Mouse (Mus musculus) forebrain, postnatal 0 days (tissue): ENCODE measurements at regions not wholly inside any gene's neighbourhood (a gene's known extent, or its start where the extent isn't known, plus 50 kb on each side); places are given as distances from the start of the nearest gene placed in this dataset.

Experiments used
- ATAC-seq: fragments of 200-750 bp; cut with Nextera tagmentation; 2 replicates; pipeline ENCODE4 v1.8.0; 2017; ENCODE audit warnings: mild to moderate bottlenecking, moderate library complexity
- DNase-seq: peaks from one replicate; pipeline ENCODE4 v3.0.0-alpha.2; 2015
- H3K27ac ChIP-seq: fragments of 300-500 bp; sonication (generic); 2 replicates; pipeline ENCODE4 v1.5.1; 2014; ENCODE audit warnings: low read depth, mild to moderate bottlenecking, antibody characterized with exemption, low read length, moderate library complexity, mixed read lengths
- H3K27me3 ChIP-seq: fragments of 300-500 bp; sonication (generic); 2 replicates; pipeline ENCODE4 v1.6.1; 2014; ENCODE audit warnings: mild to moderate bottlenecking, low read length, mixed read lengths; ENCODE audit not compliant: insufficient read depth
- H3K36me3 ChIP-seq: fragments of 300-500 bp; sonication (generic); 2 replicates; pipeline ENCODE4 v1.6.1; 2014; ENCODE audit warnings: mild to moderate bottlenecking, moderate library complexity; ENCODE audit not compliant: insufficient read depth
- H3K4me1 ChIP-seq: fragments of 300-500 bp; sonication (generic); 2 replicates; pipeline ENCODE4 v1.6.1; 2014; ENCODE audit warnings: antibody characterized with exemption; ENCODE audit not compliant: insufficient read depth
- H3K4me2 ChIP-seq: fragments of 300-500 bp; sonication (generic); 2 replicates; pipeline ENCODE4 v1.6.1; 2014; ENCODE audit warnings: low read depth, mild to moderate bottlenecking, moderate library complexity
- H3K4me3 ChIP-seq: fragments of 300-500 bp; sonication (generic); 2 replicates; pipeline ENCODE4 v1.5.1; 2014; ENCODE audit warnings: low read depth, low read length, mixed read lengths
- H3K9ac ChIP-seq: fragments of 300-500 bp; sonication (generic); 2 replicates; pipeline ENCODE4 v1.6.1; 2014; ENCODE audit warnings: mild to moderate bottlenecking
- H3K9me3 ChIP-seq: fragments of 300-500 bp; sonication (generic); 2 replicates; pipeline ENCODE4 v1.6.1; 2016; ENCODE audit warnings: low read length
- CTCF ChIP-seq: sonication (generic); IDR thresholded peaks from 2 replicates; pipeline ENCODE4 v1.5.1; 2016; ENCODE audit warnings: antibody characterized with exemption, control low read depth, low read depth
- WGBS: fragments of 180-500 bp; shearing (Covaris S2); extraction: QIAGEN DNeasy Blood & Tissue Kit; methylation state at CpG from one replicate; pipeline ENCODE4 v1.1.7; 2014; 5-methylcytosine and 5-hydroxymethylcytosine counted together

DNA sequence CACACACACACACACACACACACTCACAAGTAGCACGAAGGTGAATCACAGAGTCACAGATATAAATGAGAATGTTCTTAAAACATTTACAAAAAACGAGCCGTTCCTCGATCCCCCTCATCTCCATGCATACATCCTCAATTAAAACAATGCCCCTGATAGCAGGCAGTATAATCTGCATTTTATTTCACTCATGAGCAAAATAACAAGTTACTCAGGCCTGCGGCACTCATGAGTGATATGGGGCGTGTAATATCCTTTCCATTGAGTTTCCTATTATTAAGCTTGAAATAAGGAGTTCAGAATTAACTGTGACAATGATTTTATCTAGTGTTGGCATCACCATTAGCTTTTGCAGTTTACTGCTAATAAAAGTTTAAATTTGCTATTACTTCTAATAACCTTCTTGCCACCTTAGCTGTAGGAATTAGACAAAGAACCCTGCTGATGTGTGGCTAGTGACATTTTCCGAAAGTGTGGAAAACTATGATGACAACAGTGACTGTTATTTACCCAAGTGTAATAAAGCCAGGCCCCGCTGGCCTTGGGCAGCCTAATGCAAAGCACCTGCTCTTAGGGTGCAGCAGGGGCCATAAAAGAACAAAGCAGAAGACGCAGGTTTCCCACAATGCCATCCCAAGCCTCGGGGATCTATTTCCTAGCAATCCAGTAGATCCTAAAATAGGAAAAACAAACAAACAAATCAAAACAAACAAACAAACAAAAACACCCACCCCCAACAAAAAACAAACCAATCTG is 592.0 kb downstream of the Ttll7 start:
- Histone ChIP-seq H3K4me1 (no peaks in the 10 kb centered on the region), H3K36me3 (no peaks in the 10 kb centered on the region), H3K9ac (no peak overlapping the region), H3K4me3 (no peak overlapping the region), H3K4me2 (no peak overlapping the region), H3K9me3 (no peaks in the 10 kb centered on the region), H3K27me3 (no peaks in the 10 kb centered on the region), H3K27ac (no peak overlapping the region)
- 60% methylated on average over 10 of the region's 10 CpGs for WGBS
- ATAC-seq (no peak), DNase-seq (no peak)
- no peak for TF ChIP-seq CTCF

DNA sequence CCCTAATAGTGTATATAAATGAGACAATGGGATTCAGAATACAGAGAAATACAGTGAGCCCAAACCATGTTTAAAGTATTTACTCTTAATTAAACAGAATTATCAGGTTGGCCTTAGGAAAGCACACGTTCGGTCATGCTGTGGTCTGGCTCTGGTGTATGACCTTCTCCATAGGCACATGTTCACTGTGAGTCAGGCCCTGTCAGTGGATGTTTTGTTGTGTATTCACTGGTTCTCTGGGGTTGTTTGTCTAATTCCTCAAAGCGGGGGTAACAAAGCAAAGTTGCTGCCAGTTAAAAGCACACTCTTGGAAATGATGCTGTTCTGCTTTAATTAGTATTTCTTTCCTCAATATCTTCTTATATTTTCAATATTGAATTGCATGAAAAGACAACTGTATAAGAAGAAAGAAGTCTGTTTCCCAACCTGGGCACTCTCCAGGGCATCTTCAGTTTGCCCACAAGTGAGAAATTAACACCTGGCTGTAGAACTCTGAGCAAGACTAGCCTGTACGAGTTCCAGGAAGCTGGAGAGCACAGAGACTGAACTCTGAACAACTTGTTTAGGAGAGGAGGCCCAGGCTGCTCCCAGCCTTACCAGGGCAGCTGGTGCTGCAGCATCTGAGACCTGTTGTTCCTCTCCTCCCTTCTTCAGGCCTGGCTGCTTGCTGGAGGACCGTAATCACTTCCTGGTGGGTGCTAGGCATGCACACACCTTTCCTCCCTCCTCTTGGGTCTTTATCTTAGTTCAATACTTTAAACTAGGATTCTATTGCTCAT is 593.1 kb downstream of the Ttll7 start:
- Histone ChIP-seq H3K36me3 (no peaks in the 10 kb centered on the region), H3K27me3 (no peaks in the 10 kb centered on the region), H3K9ac (no peak overlapping the region), H3K4me1 (no peaks in the 10 kb centered on the region), H3K9me3 (no peaks in the 10 kb centered on the region), H3K4me3 (no peak overlapping the region), H3K27ac (no peak overlapping the region), H3K4me2 (no peak overlapping the region)
- TF ChIP-seq CTCF: no peak
- ATAC-seq: no peak
- WGBS: 80% methylated on average over 5 of the region's 5 CpGs
- no peak for DNase-seq

- WGBS: 91% methylated on average over 8 of the region's 8 CpGs
- no peaks in the 10 kb centered on the region for H3K4me1 ChIP-seq
Observed at GRCm38 (mm10) chr3:147445884-147446283, 593.7 kb downstream of the Ttll7 start.

DNA sequence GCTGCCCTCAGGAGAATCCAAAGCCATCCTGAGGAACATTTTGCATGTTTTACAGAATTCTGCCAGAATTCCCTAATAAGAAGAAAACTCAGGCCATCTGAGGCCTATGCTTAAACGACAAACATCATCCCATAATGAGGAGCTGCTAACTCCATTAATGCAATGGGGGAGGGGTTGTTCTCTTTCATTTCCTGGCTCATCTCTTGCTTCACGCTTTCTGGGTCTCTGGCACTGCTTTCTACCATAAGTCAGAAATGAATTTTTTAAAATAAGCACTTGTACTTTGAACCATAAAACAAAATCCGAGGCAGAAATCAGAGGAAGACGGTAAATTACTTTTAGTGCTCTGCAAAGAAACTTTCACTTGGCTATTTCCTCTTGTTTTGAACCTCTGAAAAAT is 600.0 kb downstream of the Ttll7 start:
- ATAC-seq (no peak), DNase-seq (no peak)
- H3K9me3 ChIP-seq: no peaks in the 10 kb centered on the region
- H3K4me2 ChIP-seq: no peak overlapping the region
- H3K9ac ChIP-seq: no peak overlapping the region
- H3K4me1 ChIP-seq: 0 out of 2 replicates have a peak, but pooled peaks cover 5% of the 10 kb centered on the region
- no peak for TF ChIP-seq CTCF
- H3K36me3 ChIP-seq: no peaks in the 10 kb centered on the region
- no peaks in the 10 kb centered on the region for H3K27me3 ChIP-seq
- H3K27ac ChIP-seq: no peak overlapping the region
- H3K4me3 ChIP-seq: no peak overlapping the region
- 47% methylated on average over 4 of the region's 4 CpGs for WGBS

More at GRCm38 (mm10) chr3:147445884-147446283, 593.7 kb downstream of the Ttll7 start:
- DNase-seq (no peak), ATAC-seq (no peak)
- Histone ChIP-seq H3K27ac (no peak overlapping the region), H3K9ac (no peak overlapping the region), H3K4me2 (no peak overlapping the region), H3K36me3 (no peaks in the 10 kb centered on the region), H3K4me3 (no peak overlapping the region), H3K27me3 (no peaks in the 10 kb centered on the region), H3K9me3 (no peaks in the 10 kb centered on the region)
- TF ChIP-seq CTCF: no peak

- Histone ChIP-seq H3K9ac (no peak overlapping the region), H3K4me3 (no peak overlapping the region), H3K4me2 (no peak overlapping the region), H3K27ac (no peak overlapping the region), H3K36me3 (no peaks in the 10 kb centered on the region), H3K9me3 (no peaks in the 10 kb centered on the region), H3K4me1 (0 out of 2 replicates have a peak, but pooled peaks cover 5% of the 10 kb centered on the region), H3K27me3 (no peaks in the 10 kb centered on the region)
- peak; percentile 64; the same call in 1 of the 2 replicates for ATAC-seq
- TF ChIP-seq CTCF: no peak
- WGBS: 32% methylated on average over 3 of the region's 3 CpGs
- DNase-seq: peak; percentile 37
Observed at GRCm38 (mm10) chr3:147455383-147455782, 603.2 kb downstream of the Ttll7 start.

GRCm38 (mm10) chr3:147456294-147456693 is 604.1 kb downstream of the Ttll7 start:
- TF ChIP-seq CTCF: no peak
- H3K9ac ChIP-seq: no peak overlapping the region
- no peaks in the 10 kb centered on the region for H3K9me3 ChIP-seq
- H3K4me3 ChIP-seq: no peak overlapping the region
- ATAC-seq (peak; percentile 70; the same call in 1 of the 2 replicates), DNase-seq (no peak)
- no peaks in the 10 kb centered on the region for H3K36me3 ChIP-seq
- no peaks in the 10 kb centered on the region for H3K27me3 ChIP-seq
- 58% methylated on average over 4 of the region's 4 CpGs for WGBS
- H3K27ac ChIP-seq: no peak overlapping the region
- H3K4me2 ChIP-seq: no peak overlapping the region
- 0 out of 2 replicates have a peak, but pooled peaks cover 5% of the 10 kb centered on the region for H3K4me1 ChIP-seq

- WGBS: 48% methylated on average over 4 of the region's 4 CpGs
- ATAC-seq: no peak
- H3K4me3 ChIP-seq: no peak overlapping the region
- H3K36me3 ChIP-seq: no peaks in the 10 kb centered on the region
- no peak overlapping the region for H3K4me2 ChIP-seq
- no peak overlapping the region for H3K27ac ChIP-seq
- DNase-seq: no peak
- no peak for TF ChIP-seq CTCF
- H3K27me3 ChIP-seq: no peaks in the 10 kb centered on the region
- H3K9me3 ChIP-seq: no peaks in the 10 kb centered on the region
- 0 out of 2 replicates have a peak, but pooled peaks cover 5% of the 10 kb centered on the region for H3K4me1 ChIP-seq
- no peak overlapping the region for H3K9ac ChIP-seq
Observed at GRCm38 (mm10) chr3:147458115-147458514, 605.9 kb downstream of the Ttll7 start.
